9 mouse cellular contexts compared by ENCODE assay signal in genomic region chr2:31917636-31918035, GRCm38 (mm10). TPM values are rescaled to one million over a fixed set of nuclear protein-coding genes. Genes with fewer than 3 reads are reported as not detected.
A peak's percentile ranks its signal among the peaks of the same experiment; 100 is the strongest.
DNase-seq lines count a peak whose midpoint lies in the region; ATAC-seq lines count a peak whose summit lies in the region.
"Had no signal": no experiment of that assay in that cellular context is flagged by ENCODE, and none has a peak within 500 bp of the region (broad histone marks: within the 10 kb centered on the region; RNA-seq: fewer than 3 reads in every experiment).

No protein-coding gene starts in this region.

- 0 out of 2 replicates have a peak, but pooled peaks have one; percentile 10 for ATAC-seq in stomach, embryonic 16.5 days (ENCODE audit: insufficient read depth, low FRiP score)
- ATAC-seq in erythroblast, adult 5-6 weeks (replicated peaks; ENCODE audit: low FRiP score, poor library complexity, severe bottlenecking) = no peak

- 25% methylated on average over 4 of the region's 4 CpGs for WGBS in stomach, embryonic 16.5 days

- intact Hi-C loops in heart, postnatal 10 days (cut with DNase I) = loop anchor here (2.0 to 5.0 kb wide), 2 partner anchors 217 to 435 kb away; no protein-coding TSS in a partner anchor

- no peak overlapping the region for H3K4me3 ChIP-seq in stomach, embryonic 16.5 days (replicated peaks; ENCODE audit: low read length)
- H3K4me3 ChIP-seq: embryonic facial prominence, embryonic 15.5 days had no signal

- no peaks in the 10 kb centered on the region for H3K27me3 ChIP-seq in stomach, embryonic 16.5 days (ENCODE audit: control insufficient read depth, insufficient read depth, low read length)
- H3K27me3 ChIP-seq: embryonic facial prominence, embryonic 15.5 days had no signal

- no peaks in the 10 kb centered on the region for H3K9me3 ChIP-seq in stomach, embryonic 16.5 days (replicated peaks; ENCODE audit: control insufficient read depth, low read length)
- H3K9me3 ChIP-seq: embryonic facial prominence, embryonic 15.5 days had no signal

- H3K4me2 ChIP-seq in stomach, embryonic 16.5 days (ENCODE audit: low read depth, low read length) = no peak overlapping the region
- H3K4me2 ChIP-seq: embryonic facial prominence, embryonic 15.5 days had no signal

- peak; percentile 59 to 63 for DNase-seq in heart, postnatal 10 days
- DNase-seq in heart, adult 11 months = no peak
- DNase-seq in 416B (ENCODE audit: low read depth) (peak; percentile 61), MEL-GATA-1-ER (ENCODE audit: extremely low read depth, low read depth) (peak; percentile 10)
- peak; percentile 24 to 30 for DNase-seq in cerebellum, postnatal 36 days
- DNase-seq in layer of hippocampus, adult 9-10 months (ENCODE audit: low spot score) = peak; percentile 24

- no peaks in the 10 kb centered on the region for H3K36me3 ChIP-seq in stomach, embryonic 16.5 days (ENCODE audit: control insufficient read depth, insufficient read depth, low read length)
- H3K36me3 ChIP-seq: embryonic facial prominence, embryonic 15.5 days had no signal

- H3K9ac ChIP-seq in stomach, embryonic 16.5 days (ENCODE audit: low read length) = no peak overlapping the region
- H3K9ac ChIP-seq: embryonic facial prominence, embryonic 15.5 days had no signal

- no peak overlapping the region for H3K27ac ChIP-seq in stomach, embryonic 16.5 days (ENCODE audit: low read length)
- H3K27ac ChIP-seq: embryonic facial prominence, embryonic 15.5 days had no signal

- H3K4me1 ChIP-seq in stomach, embryonic 16.5 days (ENCODE audit: control insufficient read depth, insufficient read depth, low read length) = no peaks in the 10 kb centered on the region
- H3K4me1 ChIP-seq: embryonic facial prominence, embryonic 15.5 days had no signal

RNA-seq across cellular contexts. Expression of gene Lamc3, which starts 30.5 kb away (rescaled TPM):
- 1 to 10 TPM in 1 of 2 experiments, under 1 TPM in 1; 0.79 to 1.2 TPM for total RNA-seq in heart, postnatal 10 days (2021)
- 1.3 and 1.9 TPM in 2 replicates for polyA plus RNA-seq in stomach, embryonic 16.5 days (2015; fragmentation: Nextera tagmentation; extraction: Ambion mirVana)
- not detected in 2 replicates for total RNA-seq in erythroblast, adult 5-6 weeks (2015; ENCODE audit: low replicate concordance)
- not detected in 2 replicates for total RNA-seq in erythroblast, adult 5-6 weeks (2017; ENCODE audit: low replicate concordance)

RNA-seq across cellular contexts. Expression of gene Aif1l, which starts 32.3 kb away (rescaled TPM):
- total RNA-seq in heart, postnatal 10 days (2021) = 1 to 10 TPM; 7.9 to 8.6 TPM
- 11.6 and 12.4 TPM in 2 replicates for polyA plus RNA-seq in stomach, embryonic 16.5 days (2015; fragmentation: Nextera tagmentation; extraction: Ambion mirVana)
- not detected in 2 replicates for total RNA-seq in erythroblast, adult 5-6 weeks (2015; ENCODE audit: low replicate concordance)
- not detected in 2 replicates for total RNA-seq in erythroblast, adult 5-6 weeks (2017; ENCODE audit: low replicate concordance)

RNA-seq across cellular contexts. Expression of gene Nup214, which starts 56.6 kb away (rescaled TPM):
- 10 to 100 TPM; 42.4 to 44.5 TPM for total RNA-seq in heart, postnatal 10 days (2021)
- polyA plus RNA-seq in stomach, embryonic 16.5 days (2015; fragmentation: Nextera tagmentation; extraction: Ambion mirVana) = 56.5 and 58.8 TPM in 2 replicates
- total RNA-seq in erythroblast, adult 5-6 weeks (2015; ENCODE audit: low replicate concordance) = 13.4 and 27.4 TPM in 2 replicates
- total RNA-seq in erythroblast, adult 5-6 weeks (2017; ENCODE audit: low replicate concordance) = 7.5 and 14.7 TPM in 2 replicates

Comparison
In these comparisons a context has a peak if more than half of its experiments do, and no peak if none do; other contexts are left out.
1. RNA of gene Aif1l, which starts 32.3 kb away (total RNA-seq): 7.9 to 8.6 TPM in heart, postnatal 10 days; not detected in erythroblast, adult 5-6 weeks; every median in the first group is over 4 times any median in the second.